Mouse (Mus musculus) embryonic facial prominence, embryonic 12.5 days (tissue): Measurements from ENCODE around the gene Depdc7. TPM values are rescaled to one million over a fixed set of nuclear protein-coding genes. Genes with fewer than 3 reads are reported as not detected.

Experiments used
- ATAC-seq: fragments of 200-750 bp; cut with Nextera tagmentation; 2 replicates; pipeline ENCODE4 v1.8.0; 2017; ENCODE audit not compliant: insufficient number of reproducible peaks, insufficient read depth, low FRiP score, low TSS enrichment
- H3K27ac ChIP-seq: fragments of 300-500 bp; sonication (generic); 2 replicates; pipeline ENCODE4 v1.5.1; 2016; ENCODE audit warnings: mild to moderate bottlenecking
- H3K27me3 ChIP-seq: fragments of 300-500 bp; sonication (generic); 2 replicates; pipeline ENCODE4 v1.6.1; 2016; ENCODE audit warnings: mild to moderate bottlenecking, moderate library complexity
- H3K36me3 ChIP-seq: fragments of 300-500 bp; sonication (generic); 2 replicates; pipeline ENCODE4 v1.6.1; 2016; ENCODE audit warnings: mild to moderate bottlenecking
- H3K4me1 ChIP-seq: fragments of 300-500 bp; sonication (generic); 2 replicates; pipeline ENCODE4 v1.6.1; 2016
- H3K4me2 ChIP-seq: fragments of 300-500 bp; sonication (generic); replicated peaks from 2 replicates; pipeline ENCODE4 v1.6.1; 2016; ENCODE audit warnings: mild to moderate bottlenecking, moderate library complexity
- H3K4me3 ChIP-seq: fragments of 300-500 bp; sonication (generic); 2 replicates; pipeline ENCODE4 v1.5.1; 2016; ENCODE audit warnings: mild to moderate bottlenecking
- H3K9ac ChIP-seq: fragments of 300-500 bp; sonication (generic); 2 replicates; pipeline ENCODE4 v1.6.1; 2016; ENCODE audit warnings: mild to moderate bottlenecking, moderate library complexity
- H3K9me3 ChIP-seq: fragments of 300-500 bp; sonication (generic); 2 replicates; pipeline ENCODE4 v1.6.1; 2016; ENCODE audit warnings: mild to moderate bottlenecking, moderate library complexity
- whole genome bisulfite sequencing: fragments of 180-500 bp; shearing (Covaris S2); methylation state at CpG from one replicate; pipeline ENCODE4 v1.1.7; 2016; 5-methylcytosine and 5-hydroxymethylcytosine counted together
- polyA plus RNA-seq: library from polyadenylated mRNA; unstranded; fragments of >200 nt; fragmentation: Nextera tagmentation; extraction: Ambion mirVana; gene quantifications from 2 replicates; pipeline ENCODE4 v1.2.1, GENCODE M21; 2016

Depdc7 gene
- 4.5 and 4.9 TPM in 2 replicates for polyA plus RNA-seq

GRCm38 (mm10) chr2:104742741-104743064, at the start of gene Depdc7:
Gene Depdc7 (minus strand): TSS chr2:104742878.
- WGBS = under 1% methylated on average over 31 of the region's 31 CpGs
- ATAC-seq = peak; percentile 84

DNA sequence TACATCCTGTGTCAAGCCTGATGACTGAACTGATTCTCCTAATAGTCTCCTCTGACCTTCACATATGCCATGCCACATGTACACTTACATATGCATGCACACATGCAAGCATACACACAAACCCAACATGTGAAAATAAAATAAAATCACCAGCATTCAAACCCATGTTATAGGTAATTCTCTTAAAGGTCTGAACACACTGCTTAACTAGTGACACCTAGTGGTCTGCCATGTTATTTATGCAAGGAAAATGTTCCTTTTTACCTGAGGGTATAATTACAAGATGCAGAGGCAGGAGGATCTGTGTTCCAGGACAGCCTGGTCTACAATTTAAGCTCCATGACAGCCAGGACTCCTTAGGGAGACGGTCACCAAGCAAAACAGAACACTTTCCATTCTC, 32.1 kb upstream of the Depdc7 start:
- no peak for ATAC-seq
- H3K27ac ChIP-seq = no peak overlapping the region
- no peak overlapping the region for H3K4me2 ChIP-seq
- 90% methylated on average over 1 of the region's 1 CpGs for WGBS
- H3K4me1 ChIP-seq = no peaks in the 10 kb centered on the region
- no peak overlapping the region for H3K9ac ChIP-seq
- no peaks in the 10 kb centered on the region for H3K9me3 ChIP-seq
- no peak overlapping the region for H3K4me3 ChIP-seq
- peaks cover 52% of the 10 kb centered on the region for H3K36me3 ChIP-seq
- no peaks in the 10 kb centered on the region for H3K27me3 ChIP-seq

More at GRCm38 (mm10) chr2:104742741-104743064, at the start of gene Depdc7:
- Histone ChIP-seq H3K27ac (no peak within 1 kb of the TSS), H3K9me3 (no peaks in the 10 kb centered on the region), H3K4me3 (peak within 1 kb of the TSS; percentile 75), H3K9ac (peak within 1 kb of the TSS; percentile 78), H3K4me1 (peaks cover 9% of the 10 kb centered on the region; the same call in 1 of the 2 replicates), H3K36me3 (no peaks in the 10 kb centered on the region), H3K4me2 (peak within 1 kb of the TSS; percentile 94), H3K27me3 (peaks cover 23% of the 10 kb centered on the region)

- no peak for ATAC-seq
- H3K27ac ChIP-seq = no peak overlapping the region
- H3K4me3 ChIP-seq = no peak overlapping the region
- 85% methylated on average over 1 of the region's 1 CpGs for WGBS
- peaks cover 64% of the 10 kb centered on the region for H3K36me3 ChIP-seq
- H3K27me3 ChIP-seq = no peaks in the 10 kb centered on the region
- H3K4me2 ChIP-seq = no peak overlapping the region
- H3K9me3 ChIP-seq = no peaks in the 10 kb centered on the region
- H3K9ac ChIP-seq = no peak overlapping the region
- no peaks in the 10 kb centered on the region for H3K4me1 ChIP-seq
Measured at GRCm38 (mm10) chr2:104768697-104769096, 26.0 kb upstream of the Depdc7 start.

- Histone ChIP-seq H3K36me3 (peaks cover 51% of the 10 kb centered on the region), H3K9me3 (no peaks in the 10 kb centered on the region), H3K27ac (no peak overlapping the region), H3K4me3 (no peak overlapping the region), H3K4me1 (no peaks in the 10 kb centered on the region), H3K9ac (no peak overlapping the region), H3K4me2 (no peak overlapping the region), H3K27me3 (no peaks in the 10 kb centered on the region)
- no peak for ATAC-seq
- 95% methylated on average over 4 of the region's 4 CpGs for WGBS
Measured at GRCm38 (mm10) chr2:104764018-104764417, 21.3 kb upstream of the Depdc7 start.

GRCm38 (mm10) chr2:104763134-104763703, 20.5 kb upstream of the Depdc7 start:
- no peak overlapping the region for H3K9ac ChIP-seq
- WGBS = 78% methylated on average over 8 of the region's 8 CpGs

DNA sequence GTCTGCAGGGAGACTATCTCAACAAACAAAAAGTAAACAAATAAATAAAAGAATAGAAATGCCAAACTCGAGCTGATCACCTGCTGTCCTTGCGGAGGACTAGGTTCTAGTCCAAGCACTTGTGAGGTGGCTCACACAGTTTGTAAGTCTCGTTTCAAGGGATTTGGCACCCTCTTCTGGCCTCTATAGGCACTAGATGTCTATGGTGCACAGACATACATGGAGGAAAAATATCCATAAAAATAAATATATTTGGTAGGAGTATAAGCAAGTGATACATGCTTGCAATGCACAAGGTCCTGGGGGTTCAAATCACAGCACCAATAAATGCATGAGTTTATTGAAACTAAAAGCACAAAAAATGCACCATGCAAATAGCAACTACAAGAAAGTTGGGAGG, 7.9 kb upstream of the Depdc7 start:
- no peak for ATAC-seq
- no peaks in the 10 kb centered on the region for H3K36me3 ChIP-seq
- H3K4me1 ChIP-seq = no peaks in the 10 kb centered on the region
- no peaks in the 10 kb centered on the region for H3K27me3 ChIP-seq
- no peaks in the 10 kb centered on the region for H3K9me3 ChIP-seq
- WGBS = 62% methylated on average over 3 of the region's 3 CpGs
- no peak overlapping the region for H3K9ac ChIP-seq
- H3K4me2 ChIP-seq = no peak overlapping the region
- H3K27ac ChIP-seq = no peak overlapping the region
- H3K4me3 ChIP-seq = no peak overlapping the region

More at GRCm38 (mm10) chr2:104763134-104763703, 20.5 kb upstream of the Depdc7 start:
- Histone ChIP-seq H3K4me1 (no peaks in the 10 kb centered on the region), H3K27ac (no peak overlapping the region), H3K36me3 (peaks cover 44% of the 10 kb centered on the region), H3K27me3 (no peaks in the 10 kb centered on the region), H3K9me3 (no peaks in the 10 kb centered on the region), H3K4me2 (no peak overlapping the region), H3K4me3 (no peak overlapping the region)
- ATAC-seq = no peak

DNA sequence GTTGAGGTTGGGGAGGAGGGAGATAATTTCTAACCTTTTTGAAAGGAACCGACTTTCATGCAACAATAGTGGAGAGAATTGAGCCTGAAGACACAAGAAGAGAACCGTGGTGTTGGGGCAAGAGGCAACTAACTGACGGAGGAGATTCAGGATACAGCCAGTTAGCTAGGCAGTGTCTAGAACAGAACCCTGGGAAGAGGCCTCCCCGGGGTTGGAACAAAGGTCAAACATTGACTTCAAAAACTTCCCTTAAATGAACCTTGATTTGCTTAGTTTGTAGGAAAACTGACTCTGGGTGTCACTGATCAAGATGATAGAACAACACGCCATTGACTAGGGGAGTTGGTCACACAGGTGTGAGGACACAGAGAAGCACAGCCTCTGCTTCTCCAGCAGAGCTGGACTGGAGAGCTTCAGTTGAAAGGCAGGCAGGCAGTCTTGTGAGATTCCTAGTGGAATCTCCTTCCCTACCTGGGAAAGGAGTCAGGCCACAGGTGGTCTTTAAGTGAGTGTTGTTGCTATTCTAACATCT, 6.0 kb upstream of the Depdc7 start:
- H3K4me2 ChIP-seq = no peak overlapping the region
- no peak for ATAC-seq
- WGBS = 78% methylated on average over 5 of the region's 5 CpGs
- no peaks in the 10 kb centered on the region for H3K36me3 ChIP-seq
- H3K9me3 ChIP-seq = no peaks in the 10 kb centered on the region
- no peak overlapping the region for H3K27ac ChIP-seq
- no peaks in the 10 kb centered on the region for H3K4me1 ChIP-seq
- no peak overlapping the region for H3K4me3 ChIP-seq
- 0 out of 2 replicates have a peak, but pooled peaks cover 3% of the 10 kb centered on the region for H3K27me3 ChIP-seq
- H3K9ac ChIP-seq = no peak overlapping the region

DNA sequence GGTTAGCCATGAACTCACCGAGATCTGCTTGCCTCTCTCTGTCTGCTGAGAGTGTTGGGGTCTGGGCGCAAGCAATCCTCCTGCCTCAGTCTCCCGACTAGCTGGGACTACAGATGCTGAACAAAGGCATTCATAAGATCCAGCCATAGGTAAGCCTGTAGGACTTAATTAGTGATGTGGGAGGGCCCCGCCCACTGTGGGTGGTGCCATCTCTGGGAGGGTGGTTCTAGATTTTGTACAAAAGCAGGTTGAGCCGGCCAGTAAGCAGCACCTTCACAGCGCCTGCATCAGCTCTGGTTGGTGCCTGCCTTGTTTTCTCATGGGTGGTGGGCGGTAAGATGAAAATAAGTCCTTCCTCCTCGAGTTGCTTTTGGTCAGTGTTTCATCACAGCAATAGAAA, 3.6 kb upstream of the Depdc7 start:
- 53% methylated on average over 8 of the region's 8 CpGs for WGBS
- ATAC-seq = no peak
- no peak overlapping the region for H3K4me2 ChIP-seq
- no peaks in the 10 kb centered on the region for H3K36me3 ChIP-seq
- H3K4me1 ChIP-seq = peaks cover 5% of the 10 kb centered on the region; the same call in 1 of the 2 replicates
- H3K27ac ChIP-seq = no peak overlapping the region
- H3K9ac ChIP-seq = no peak overlapping the region
- H3K9me3 ChIP-seq = no peaks in the 10 kb centered on the region
- H3K27me3 ChIP-seq = peaks cover 17% of the 10 kb centered on the region
- H3K4me3 ChIP-seq = no peak overlapping the region

DNA sequence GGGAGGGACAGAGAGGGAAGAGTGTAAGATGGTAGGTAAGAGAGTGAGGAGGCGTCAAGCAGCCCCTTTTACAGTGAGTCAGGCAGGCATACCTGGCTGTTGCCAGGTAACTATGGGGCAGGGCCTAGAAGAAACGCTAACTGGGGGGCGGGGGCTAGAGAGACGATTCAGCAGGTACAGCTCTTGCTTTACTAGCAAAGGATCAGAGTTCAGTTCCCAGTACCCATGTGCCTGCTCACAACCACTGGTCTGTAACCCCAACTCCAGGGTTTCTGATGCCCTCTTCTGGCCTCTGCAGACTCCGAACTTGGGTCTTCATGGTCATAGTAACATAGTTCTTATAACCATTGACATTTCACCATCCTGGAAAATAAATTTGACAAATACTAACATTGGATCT, 1.3 kb upstream of the Depdc7 start:
- no peaks in the 10 kb centered on the region for H3K9me3 ChIP-seq
- no peaks in the 10 kb centered on the region for H3K36me3 ChIP-seq
- no peak overlapping the region for H3K4me2 ChIP-seq
- peaks cover 23% of the 10 kb centered on the region for H3K27me3 ChIP-seq
- H3K4me3 ChIP-seq = no peak overlapping the region
- no peak overlapping the region for H3K27ac ChIP-seq
- ATAC-seq = no peak
- no peak overlapping the region for H3K9ac ChIP-seq
- peaks cover 9% of the 10 kb centered on the region; the same call in 1 of the 2 replicates for H3K4me1 ChIP-seq
- 55% methylated on average over 5 of the region's 5 CpGs for WGBS

DNA sequence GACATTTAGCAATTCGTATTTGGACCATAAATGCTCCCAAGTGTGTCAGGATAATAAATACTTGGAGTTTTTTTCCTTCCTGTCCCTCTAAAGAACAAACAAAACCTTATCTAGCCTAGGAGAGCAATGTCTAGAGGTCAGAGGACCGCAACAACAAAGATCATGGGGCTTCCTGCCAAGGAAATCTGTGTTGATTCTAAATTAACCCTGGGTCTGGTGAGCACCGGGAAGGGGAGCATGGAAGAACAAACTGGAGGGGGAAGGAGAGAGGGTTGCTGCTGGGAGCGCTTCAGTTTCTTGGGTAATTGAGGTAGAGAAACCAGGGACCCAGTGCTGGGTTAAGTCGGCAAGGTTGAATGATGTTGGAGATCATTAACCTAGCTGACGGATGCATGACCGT, 482 bp upstream of the Depdc7 start:
- no peak overlapping the region for H3K27ac ChIP-seq
- no peak for ATAC-seq
- peak overlapping the region; percentile 94 for H3K4me2 ChIP-seq
- H3K9me3 ChIP-seq = no peaks in the 10 kb centered on the region
- WGBS = 15% methylated on average over 7 of the region's 7 CpGs
- peaks cover 9% of the 10 kb centered on the region; the same call in 1 of the 2 replicates for H3K4me1 ChIP-seq
- H3K4me3 ChIP-seq = peak overlapping the region; percentile 75
- no peaks in the 10 kb centered on the region for H3K36me3 ChIP-seq
- H3K9ac ChIP-seq = peak overlapping the region; percentile 78; the same call in 1 of the 2 replicates
- H3K27me3 ChIP-seq = peaks cover 23% of the 10 kb centered on the region

DNA sequence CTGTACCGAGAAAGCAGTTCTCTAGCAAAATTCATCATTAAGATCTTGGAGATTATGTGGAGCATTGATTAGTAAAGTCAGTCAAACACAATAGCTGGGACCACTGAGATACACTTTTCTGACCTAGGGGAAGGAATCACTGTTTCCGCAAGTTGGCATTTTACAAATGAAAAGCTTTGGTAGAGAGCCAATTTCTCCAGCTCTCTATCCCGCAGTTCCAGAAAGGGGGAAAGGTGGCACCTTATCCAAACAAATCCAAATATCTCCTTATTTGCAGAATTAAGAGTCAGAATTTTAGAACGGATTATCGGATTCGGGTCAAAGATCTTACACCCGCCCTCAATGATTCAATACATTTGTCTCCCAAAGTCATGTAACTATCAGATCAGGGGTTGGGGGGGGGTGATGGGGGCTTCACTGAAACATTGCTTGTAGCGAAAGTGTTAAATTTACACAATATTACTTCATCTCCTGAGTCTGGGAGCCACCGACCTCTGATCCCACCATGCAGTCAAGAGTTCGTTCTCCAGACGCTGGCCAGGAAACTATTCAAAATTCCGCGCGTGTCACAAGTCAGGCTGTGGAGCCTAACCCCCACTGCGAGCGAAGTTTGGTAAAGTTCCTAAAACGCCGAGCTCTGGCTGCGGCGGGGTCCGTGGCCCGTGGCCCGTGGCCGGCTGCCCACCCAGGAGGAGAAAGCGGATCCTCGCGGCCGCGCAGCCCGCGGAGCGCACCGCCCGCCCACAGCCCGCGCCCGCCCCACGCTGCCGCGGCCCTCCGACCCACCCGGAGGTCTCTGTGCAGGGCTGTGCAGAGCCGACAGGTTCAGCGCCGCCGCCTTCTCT, 560 bp downstream of the Depdc7 start:
- peak overlapping the region; percentile 78 for H3K9ac ChIP-seq
- 5% methylated on average over 40 of the region's 46 CpGs for WGBS
- H3K4me1 ChIP-seq = peaks cover 9% of the 10 kb centered on the region; the same call in 1 of the 2 replicates
- ATAC-seq = no peak
- no peaks in the 10 kb centered on the region for H3K36me3 ChIP-seq
- H3K27me3 ChIP-seq = peaks cover 23% of the 10 kb centered on the region
- H3K27ac ChIP-seq = no peak overlapping the region
- peak overlapping the region; percentile 75 for H3K4me3 ChIP-seq
- peak overlapping the region; percentile 94 for H3K4me2 ChIP-seq
- H3K9me3 ChIP-seq = no peaks in the 10 kb centered on the region
